Mouse (Mus musculus): ENCODE results near the gene Wfdc3. TPM values are rescaled to one million over a fixed set of nuclear protein-coding genes. Genes with fewer than 3 reads are reported as not detected.
A peak's percentile ranks its signal among the peaks of the same experiment; 100 is the strongest.

The Wfdc3 gene
- total and polyA plus RNA-seq, 2 experiments from 2014 or later, result 0.76 to 1.3 TPM

DNA sequence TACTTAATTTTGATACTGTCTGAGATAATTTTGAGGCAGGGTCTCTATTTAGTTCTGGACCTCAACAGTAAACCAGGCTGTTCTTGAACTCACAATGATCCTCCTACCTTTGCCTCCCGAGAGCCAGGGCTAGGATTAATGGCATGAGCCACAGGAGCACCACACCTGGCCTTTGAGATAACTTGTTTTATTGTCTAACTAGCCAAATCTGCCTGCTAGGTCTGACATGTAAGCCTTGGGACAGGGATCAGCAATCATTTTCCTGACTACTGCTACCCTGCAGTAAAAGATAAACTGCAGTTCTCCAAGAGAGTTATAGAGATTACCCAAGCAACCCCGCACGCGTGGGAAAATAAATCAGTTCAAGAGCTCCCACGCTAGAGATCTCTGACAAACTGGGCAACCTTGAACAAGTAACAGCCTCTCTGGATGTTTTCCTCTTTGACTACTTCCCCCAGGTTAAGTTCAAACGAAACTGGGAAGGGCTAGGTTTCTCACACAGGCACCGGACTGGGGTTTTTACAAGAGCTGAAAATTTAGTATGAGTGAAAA lies 39.2 kb upstream of the Wfdc3 start:
- peak overlapping the region; percentile 92; the same call in 1 of the 2 replicates for H3K9ac ChIP-seq (replicated peaks; ENCODE audit: low read length)
- no peaks in the 10 kb centered on the region for H3K36me3 ChIP-seq (ENCODE audit: insufficient read depth, low read length)
- H3K27me3 ChIP-seq (ENCODE audit: insufficient read depth, low read length), result no peaks in the 10 kb centered on the region
- H3K9me3 ChIP-seq (ENCODE audit: low read length), result no peaks in the 10 kb centered on the region
- DNase-seq (ENCODE audit: low spot score) (no peak), ATAC-seq (no peak)
- H3K4me1 ChIP-seq (ENCODE audit: insufficient read depth, low read length), result no peaks in the 10 kb centered on the region; the same call in 1 of the 2 replicates
- peak overlapping the region; percentile 93 for H3K4me2 ChIP-seq (ENCODE audit: low read depth, low read length)
- WGBS, result 12% methylated on average over 7 of the region's 7 CpGs
- H3K4me3 ChIP-seq (ENCODE audit: low read length), result peak overlapping the region; percentile 75
- no peak for TF ChIP-seq CTCF (IDR thresholded peaks at IDR 0.05; ENCODE audit: low read depth)
- peak overlapping the region; percentile 89 for H3K27ac ChIP-seq

- no peak overlapping the region for H3K9ac ChIP-seq (replicated peaks; ENCODE audit: low read length)
- no peaks in the 10 kb centered on the region; the same call in 1 of the 2 replicates for H3K4me1 ChIP-seq (ENCODE audit: insufficient read depth, low read length)
- DNase-seq (ENCODE audit: low spot score), result peak; percentile 50
- no peak overlapping the region for H3K4me3 ChIP-seq (ENCODE audit: low read length)
- WGBS, result 80% methylated on average over 7 of the region's 7 CpGs
- no peak for ATAC-seq
- H3K27me3 ChIP-seq (ENCODE audit: insufficient read depth, low read length), result no peaks in the 10 kb centered on the region
- H3K4me2 ChIP-seq (ENCODE audit: low read depth, low read length), result no peak overlapping the region
- no peak overlapping the region for H3K27ac ChIP-seq
- no peaks in the 10 kb centered on the region for H3K9me3 ChIP-seq (ENCODE audit: low read length)
- TF ChIP-seq CTCF (IDR thresholded peaks at IDR 0.05; ENCODE audit: low read depth), result peak; percentile 51
- H3K36me3 ChIP-seq (ENCODE audit: insufficient read depth, low read length), result no peaks in the 10 kb centered on the region
These were observed 38.3 kb upstream of the Wfdc3 start for GRCm38 (mm10) chr2:164783926-164784581.

DNA sequence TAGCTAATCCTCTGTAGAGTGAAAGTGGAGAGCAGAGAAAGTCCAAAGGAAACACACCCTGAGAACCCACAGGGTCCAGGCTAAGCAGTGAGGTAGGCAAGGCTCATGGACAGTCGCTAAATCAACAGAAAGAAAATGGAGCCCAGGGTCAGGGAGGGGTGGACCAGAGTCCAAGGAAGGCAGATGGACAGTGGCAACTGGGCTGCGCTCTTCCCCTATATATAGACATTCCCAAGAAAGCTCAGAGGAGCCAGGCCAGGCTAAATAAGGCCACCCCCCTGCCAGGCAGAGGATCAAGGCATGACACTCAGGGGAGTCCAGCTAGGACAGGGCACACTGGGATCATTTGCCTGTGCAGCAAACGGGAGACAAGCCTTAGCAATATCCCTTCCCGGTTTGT lies 36.1 kb upstream of the Wfdc3 start:
- H3K4me1 ChIP-seq (ENCODE audit: insufficient read depth, low read length), result no peaks in the 10 kb centered on the region; the same call in 1 of the 2 replicates
- TF ChIP-seq CTCF (IDR thresholded peaks at IDR 0.05; ENCODE audit: low read depth), result no peak
- ATAC-seq (no peak), DNase-seq (ENCODE audit: low spot score) (no peak)
- H3K27me3 ChIP-seq (ENCODE audit: insufficient read depth, low read length), result no peaks in the 10 kb centered on the region
- H3K36me3 ChIP-seq (ENCODE audit: insufficient read depth, low read length), result no peaks in the 10 kb centered on the region
- 76% methylated on average over 4 of the region's 4 CpGs for WGBS
- no peaks in the 10 kb centered on the region for H3K9me3 ChIP-seq (ENCODE audit: low read length)
- H3K4me2 ChIP-seq (ENCODE audit: low read depth, low read length), result no peak overlapping the region
- H3K9ac ChIP-seq (replicated peaks; ENCODE audit: low read length), result no peak overlapping the region
- no peak overlapping the region for H3K4me3 ChIP-seq (ENCODE audit: low read length)
- H3K27ac ChIP-seq, result no peak overlapping the region

GRCm38 (mm10) chr2:164779481-164780086 lies 33.9 kb upstream of the Wfdc3 start, which contains the start of gene Tnnc2:
TSS of gene Tnnc2 (minus strand) at chr2:164779967.
- H3K9ac ChIP-seq (replicated peaks; ENCODE audit: low read length), result no peak within 1 kb of the TSS
- H3K27me3 ChIP-seq (ENCODE audit: insufficient read depth, low read length), result no peaks in the 10 kb centered on the region
- TF ChIP-seq CTCF (IDR thresholded peaks at IDR 0.05; ENCODE audit: low read depth), result no peak

DNA sequence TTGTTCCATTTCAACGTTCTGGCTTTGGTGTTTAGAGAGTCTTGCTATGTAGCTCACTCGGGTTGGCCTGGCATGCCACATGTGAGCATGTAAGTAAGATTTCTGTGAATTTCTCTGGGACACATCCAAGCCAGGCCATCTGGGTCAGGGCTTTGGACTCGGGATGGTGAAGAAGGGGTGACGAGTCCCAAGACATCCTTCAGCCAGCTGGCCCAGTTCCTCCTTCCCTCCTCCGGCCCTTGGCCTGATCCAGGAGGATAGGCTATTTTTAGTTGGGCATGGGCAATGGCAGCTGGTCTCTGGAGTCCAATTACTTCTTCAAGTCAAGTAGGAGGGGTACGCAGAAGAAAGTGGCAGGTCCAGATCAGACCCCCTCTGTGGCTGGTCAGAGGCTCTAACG lies 33.1 kb upstream of the Wfdc3 start:
- Histone ChIP-seq H3K36me3 (ENCODE audit: insufficient read depth, low read length) (no peaks in the 10 kb centered on the region), H3K4me2 (ENCODE audit: low read depth, low read length) (no peak overlapping the region), H3K27me3 (ENCODE audit: insufficient read depth, low read length) (no peaks in the 10 kb centered on the region), H3K9me3 (ENCODE audit: low read length) (no peaks in the 10 kb centered on the region), H3K4me1 (ENCODE audit: insufficient read depth, low read length) (no peaks in the 10 kb centered on the region), H3K27ac (no peak overlapping the region), H3K9ac (replicated peaks; ENCODE audit: low read length) (no peak overlapping the region), H3K4me3 (ENCODE audit: low read length) (no peak overlapping the region)
- 79% methylated on average over 7 of the region's 7 CpGs for WGBS
- DNase-seq (ENCODE audit: low spot score), result no peak
- no peak for ATAC-seq
- no peak for TF ChIP-seq CTCF (IDR thresholded peaks at IDR 0.05; ENCODE audit: low read depth)

More at GRCm38 (mm10) chr2:164779481-164780086, 33.9 kb upstream of the Wfdc3 start, which contains the start of gene Tnnc2:
- Histone ChIP-seq H3K4me1 (ENCODE audit: insufficient read depth, low read length) (no peaks in the 10 kb centered on the region), H3K36me3 (ENCODE audit: insufficient read depth, low read length) (no peaks in the 10 kb centered on the region), H3K4me2 (ENCODE audit: low read depth, low read length) (no peak within 1 kb of the TSS), H3K9me3 (ENCODE audit: low read length) (no peaks in the 10 kb centered on the region), H3K4me3 (ENCODE audit: low read length) (no peak within 1 kb of the TSS), H3K27ac (no peak within 1 kb of the TSS)
- WGBS, result 71% methylated on average over 8 of the region's 8 CpGs
- DNase-seq (ENCODE audit: low spot score) (no peak), ATAC-seq (no peak)

DNA sequence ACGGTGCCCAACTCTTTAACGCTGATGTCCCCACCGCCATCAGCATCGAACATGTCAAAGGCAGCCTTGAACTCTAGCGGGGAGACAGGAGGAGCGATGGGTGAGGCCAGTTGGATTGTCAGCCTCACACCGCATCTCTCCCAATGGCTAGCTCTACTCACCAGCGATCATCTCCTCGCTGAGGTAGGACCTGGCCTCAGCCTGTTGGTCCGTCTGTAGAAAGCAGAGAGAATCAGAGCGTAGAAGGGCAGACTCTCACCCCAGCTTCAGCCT lies 32.2 kb upstream of the Wfdc3 start:
- DNase-seq (ENCODE audit: low spot score) (no peak), ATAC-seq (no peak)
- no peak overlapping the region for H3K4me3 ChIP-seq (ENCODE audit: low read length)
- no peak overlapping the region for H3K27ac ChIP-seq
- no peak overlapping the region for H3K9ac ChIP-seq (replicated peaks; ENCODE audit: low read length)
- no peaks in the 10 kb centered on the region for H3K4me1 ChIP-seq (ENCODE audit: insufficient read depth, low read length)
- no peak for TF ChIP-seq CTCF (IDR thresholded peaks at IDR 0.05; ENCODE audit: low read depth)
- H3K9me3 ChIP-seq (ENCODE audit: low read length), result no peaks in the 10 kb centered on the region
- H3K4me2 ChIP-seq (ENCODE audit: low read depth, low read length), result no peak overlapping the region
- H3K27me3 ChIP-seq (ENCODE audit: insufficient read depth, low read length), result no peaks in the 10 kb centered on the region
- H3K36me3 ChIP-seq (ENCODE audit: insufficient read depth, low read length), result no peaks in the 10 kb centered on the region
- WGBS, result 91% methylated on average over 11 of the region's 11 CpGs
